Mouse (Mus musculus) liver, embryonic 14.5 days (tissue): ENCODE measurements around the gene Mras. TPM values are rescaled to one million over a fixed set of nuclear protein-coding genes. Genes with fewer than 3 reads are reported as not detected.
A peak's percentile ranks its signal among the peaks of the same experiment; 100 is the strongest.

Experiments
- ATAC-seq: fragments of 200-750 bp; cut with Nextera tagmentation; 2 replicates; pipeline ENCODE4 v1.8.0; 2017; ENCODE audit warnings: moderate number of reproducible peaks, mild to moderate bottlenecking, moderate library complexity; ENCODE audit not compliant: insufficient read depth
- DNase-seq, 3 experiments: peaks; one replicate each; pipeline ENCODE4 v3.0.0-alpha.2; 2012 to 2013; ENCODE audit warnings: low read depth in 3 of 3, low spot score in 3 of 3
- H3K27ac ChIP-seq: fragments of 300-500 bp; sonication (generic); 2 replicates; pipeline ENCODE4 v1.5.1; 2014; ENCODE audit warnings: moderate library complexity, mild to moderate bottlenecking, control low read depth, inconsistent platforms
- H3K27me3 ChIP-seq: fragments of 300-500 bp; sonication (generic); 2 replicates; pipeline ENCODE4 v1.6.1; 2014; ENCODE audit warnings: mild to moderate bottlenecking, low read length, moderate library complexity; ENCODE audit not compliant: control insufficient read depth, insufficient read depth
- H3K36me3 ChIP-seq: fragments of 300-500 bp; sonication (generic); replicated peaks from 2 replicates; pipeline ENCODE4 v1.6.1; 2014; ENCODE audit warnings: low read depth; ENCODE audit not compliant: control insufficient read depth, insufficient read depth
- H3K4me1 ChIP-seq, 2 experiments: fragments of 200-500 bp in 1 of 2; fragments of 300-500 bp in 1 of 2; sonication (generic) in 1 of 2; replicated peaks; 2 replicates each; pipeline ENCODE4 v1.6.1; 2012 to 2014; ENCODE audit warnings: antibody characterized with exemption in 1 of 2, inconsistent platforms in 1 of 2, low read length in 1 of 2; ENCODE audit not compliant: control insufficient read depth in 2 of 2, insufficient read depth in 2 of 2
- H3K4me2 ChIP-seq: fragments of 300-500 bp; sonication (generic); 2 replicates; pipeline ENCODE4 v1.6.1; 2014; ENCODE audit warnings: low read depth, mild to moderate bottlenecking, control low read depth, moderate library complexity
- H3K4me3 ChIP-seq, 2 experiments: fragments of 200-500 bp in 1 of 2; fragments of 300-500 bp in 1 of 2; sonication (generic) in 1 of 2; 2 replicates each; pipeline ENCODE4 v1.5.1; 2012 to 2014; ENCODE audit warnings: low read depth in 2 of 2, low read length in 2 of 2, mild to moderate bottlenecking in 2 of 2, control low read depth in 1 of 2, inconsistent platforms in 1 of 2, moderate library complexity in 1 of 2; ENCODE audit not compliant: insufficient read depth in 1 of 2
- H3K9ac ChIP-seq: fragments of 300-500 bp; sonication (generic); replicated peaks from 2 replicates; pipeline ENCODE4 v1.6.1; 2014; ENCODE audit warnings: mild to moderate bottlenecking, control low read depth, moderate library complexity
- H3K9me3 ChIP-seq: fragments of 300-500 bp; sonication (generic); 2 replicates; pipeline ENCODE4 v1.6.1; 2016; ENCODE audit warnings: low read length, mixed read lengths; ENCODE audit not compliant: control insufficient read depth
- CTCF ChIP-seq: IDR thresholded peaks from 2 replicates; pipeline ENCODE4 v1.5.1; 2016; ENCODE audit warnings: antibody characterized with exemption, low read depth, control low read depth
- EP300 ChIP-seq: IDR thresholded peaks from 2 replicates; pipeline ENCODE4 v1.6.1; 2016; ENCODE audit warnings: antibody characterized with exemption, low read depth
- WGBS: fragments of 180-500 bp; shearing (Covaris S2); extraction: QIAGEN DNeasy Blood & Tissue Kit; methylation state at CpG from one replicate; pipeline ENCODE4 v1.1.7; 2014; ENCODE audit not compliant: insufficient replicate concordance; 5-methylcytosine and 5-hydroxymethylcytosine counted together
- polyA plus RNA-seq, 2 experiments: library from polyadenylated mRNA; depleted of rRNA in 1 of 2; stranded (reverse) in 1 of 2; unstranded in 1 of 2; fragments of >200 nt; fragmentation: Nextera tagmentation in 1 of 2; extraction: Ambion mirVana in 1 of 2; gene quantifications; 2 replicates each; pipeline versions ENCODE4 v1.2.1 to v1.2.3; 2012 to 2014

Mras gene
- polyA plus RNA-seq, 2 experiments, result 2.7 to 3.5 TPM

DNA sequence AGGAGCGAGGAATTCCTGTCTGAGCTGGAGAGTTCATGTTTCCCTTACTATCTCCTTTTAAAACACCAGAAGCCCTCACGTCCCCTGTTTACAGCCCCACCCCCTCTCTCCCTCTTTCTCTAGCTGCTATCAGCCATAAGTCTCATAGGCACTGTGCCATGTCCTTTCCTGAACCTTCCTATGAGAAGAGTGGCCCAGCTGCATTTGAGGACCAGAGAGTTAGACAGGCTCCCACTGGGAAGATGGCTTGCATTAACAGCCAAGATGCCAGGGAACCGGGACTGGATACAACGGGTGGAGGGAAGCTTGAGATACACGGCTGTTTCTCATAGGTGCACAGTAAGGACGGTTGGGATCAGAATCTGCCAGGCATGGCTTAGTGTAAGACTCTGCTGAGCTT lies 27.7 kb upstream of the Mras start:
- Histone ChIP-seq H3K27ac (no peak overlapping the region), H3K36me3 (no peaks in the 10 kb centered on the region), H3K4me1 (peaks cover 0 to 1% of the 10 kb centered on the region in 2 experiments; a peak in 2 of 4 replicates), H3K9ac (no peak overlapping the region), H3K9me3 (no peaks in the 10 kb centered on the region), H3K4me2 (no peak overlapping the region), H3K4me3 (no peak overlapping the region), H3K27me3 (no peaks in the 10 kb centered on the region)
- TF ChIP-seq EP300, result no peak
- TF ChIP-seq CTCF, result no peak
- DNase-seq (no peak), ATAC-seq (no peak)
- WGBS, result 55% methylated on average over 6 of the region's 6 CpGs

GRCm38 (mm10) chr9:99459730-99460129 lies 22.5 kb upstream of the Mras start:
- H3K4me2 ChIP-seq, result no peak overlapping the region
- no peaks in the 10 kb centered on the region for H3K4me1 ChIP-seq
- ATAC-seq, result no peak
- no peak overlapping the region for H3K9ac ChIP-seq
- no peak overlapping the region for H3K27ac ChIP-seq
- no peak for DNase-seq
- H3K4me3 ChIP-seq, result no peak overlapping the region
- H3K9me3 ChIP-seq, result no peaks in the 10 kb centered on the region
- 74% methylated on average over 4 of the region's 4 CpGs for WGBS
- H3K36me3 ChIP-seq, result no peaks in the 10 kb centered on the region
- H3K27me3 ChIP-seq, result no peaks in the 10 kb centered on the region
- TF ChIP-seq CTCF, result no peak
- TF ChIP-seq EP300, result no peak

DNA sequence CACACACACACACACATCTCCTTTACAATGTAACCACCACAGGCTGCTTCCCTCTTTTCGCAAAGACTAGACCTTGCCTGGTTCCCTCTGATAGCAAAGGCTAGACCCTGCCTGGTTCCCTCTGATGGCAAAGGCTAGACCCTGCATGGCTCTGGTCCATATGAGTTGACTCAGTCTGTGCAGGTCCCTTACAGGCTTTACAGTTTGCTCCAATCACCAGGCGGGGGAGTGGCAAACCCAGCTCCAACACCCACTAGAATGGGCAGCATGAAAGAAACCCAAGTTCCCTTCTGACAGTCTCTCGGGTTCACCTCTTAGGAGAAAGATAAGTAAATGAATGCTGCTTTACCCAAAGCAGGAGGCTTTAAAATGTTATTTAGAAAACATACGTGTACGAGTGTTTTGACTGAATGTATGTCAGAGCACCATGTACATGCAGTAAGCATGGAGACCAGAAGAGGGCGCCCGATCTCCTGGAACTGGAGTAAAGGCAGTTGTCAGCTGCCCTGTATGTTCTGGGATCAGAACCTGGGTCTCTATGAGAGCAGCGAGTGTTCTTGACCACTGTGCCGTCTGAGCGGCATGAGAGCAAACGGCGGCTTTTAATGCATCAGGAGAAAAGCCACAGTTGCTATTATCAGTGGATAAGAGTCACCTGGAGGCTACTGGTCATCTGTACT lies 21.5 kb upstream of the Mras start:
- WGBS, result 33% methylated on average over 12 of the region's 12 CpGs
- no peaks in the 10 kb centered on the region for H3K4me1 ChIP-seq
- ATAC-seq (0 out of 2 replicates have a peak, but pooled peaks have one; percentile 23), DNase-seq (peak in 2 of 3 experiments; percentile 12 to 37)
- no peak overlapping the region for H3K4me3 ChIP-seq
- no peak overlapping the region for H3K27ac ChIP-seq
- no peaks in the 10 kb centered on the region for H3K9me3 ChIP-seq
- no peak for TF ChIP-seq EP300
- peak; percentile 85 for TF ChIP-seq CTCF
- no peak overlapping the region for H3K9ac ChIP-seq
- no peaks in the 10 kb centered on the region for H3K36me3 ChIP-seq
- no peak overlapping the region for H3K4me2 ChIP-seq
- H3K27me3 ChIP-seq, result no peaks in the 10 kb centered on the region

- H3K4me1 ChIP-seq, result no peaks in the 10 kb centered on the region
- H3K4me3 ChIP-seq, result no peak overlapping the region
- no peaks in the 10 kb centered on the region for H3K9me3 ChIP-seq
- no peak for TF ChIP-seq CTCF
- TF ChIP-seq EP300, result no peak
- ATAC-seq, result no peak
- 63% methylated on average over 4 of the region's 4 CpGs for WGBS
- DNase-seq, result no peak
- H3K9ac ChIP-seq, result no peak overlapping the region
- H3K27ac ChIP-seq, result no peak overlapping the region
- peaks cover 10% of the 10 kb centered on the region for H3K27me3 ChIP-seq
- H3K4me2 ChIP-seq, result no peak overlapping the region
- no peaks in the 10 kb centered on the region for H3K36me3 ChIP-seq
These were observed 17.0 kb upstream of the Mras start for GRCm38 (mm10) chr9:99454211-99454610.

DNA sequence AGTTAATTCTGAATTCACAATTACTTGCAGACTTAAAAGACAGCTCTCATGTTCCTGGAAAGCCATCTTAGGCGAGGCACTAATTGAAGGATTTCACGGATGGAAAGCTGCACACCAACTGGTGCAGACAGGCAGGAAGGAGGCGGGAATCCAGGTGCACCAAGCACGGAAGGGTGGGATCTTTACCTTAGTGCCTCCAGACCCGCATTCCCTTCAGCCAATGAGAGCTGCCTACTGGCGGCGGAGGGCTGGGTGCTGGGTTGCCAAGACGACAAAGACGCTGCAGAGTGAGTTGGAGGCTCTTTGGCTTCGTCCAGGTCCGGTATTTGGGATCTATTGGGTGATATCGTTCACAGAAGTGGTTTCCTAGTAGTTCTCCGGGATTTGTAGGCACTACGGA lies 14.0 kb upstream of the Mras start, which contains the start of gene Nme9:
Nme9 (plus strand) TSS at position 315 of the 400 bp plus-strand sequence.
- no peaks in the 10 kb centered on the region for H3K9me3 ChIP-seq
- 11% methylated on average over 14 of the region's 14 CpGs for WGBS
- ATAC-seq (no peak), DNase-seq (no peak)
- H3K36me3 ChIP-seq, result no peaks in the 10 kb centered on the region
- H3K27me3 ChIP-seq, result peaks cover 10% of the 10 kb centered on the region
- no peak within 1 kb of the TSS for H3K9ac ChIP-seq
- H3K27ac ChIP-seq, result no peak within 1 kb of the TSS
- H3K4me2 ChIP-seq, result no peak within 1 kb of the TSS
- TF ChIP-seq EP300 (no peak), CTCF (no peak)
- no peaks in the 10 kb centered on the region for H3K4me1 ChIP-seq
- H3K4me3 ChIP-seq, result no peak within 1 kb of the TSS
